Mouse (Mus musculus) kidney, postnatal 10 days (tissue): ENCODE data around the gene Nrp2.

ENCODE experiments used
- DNase-seq: peaks from one replicate; pipeline ENCODE4 v3.0.0; 2021; ENCODE audit warnings: mixed read lengths

Gene Nrp2

DNA sequence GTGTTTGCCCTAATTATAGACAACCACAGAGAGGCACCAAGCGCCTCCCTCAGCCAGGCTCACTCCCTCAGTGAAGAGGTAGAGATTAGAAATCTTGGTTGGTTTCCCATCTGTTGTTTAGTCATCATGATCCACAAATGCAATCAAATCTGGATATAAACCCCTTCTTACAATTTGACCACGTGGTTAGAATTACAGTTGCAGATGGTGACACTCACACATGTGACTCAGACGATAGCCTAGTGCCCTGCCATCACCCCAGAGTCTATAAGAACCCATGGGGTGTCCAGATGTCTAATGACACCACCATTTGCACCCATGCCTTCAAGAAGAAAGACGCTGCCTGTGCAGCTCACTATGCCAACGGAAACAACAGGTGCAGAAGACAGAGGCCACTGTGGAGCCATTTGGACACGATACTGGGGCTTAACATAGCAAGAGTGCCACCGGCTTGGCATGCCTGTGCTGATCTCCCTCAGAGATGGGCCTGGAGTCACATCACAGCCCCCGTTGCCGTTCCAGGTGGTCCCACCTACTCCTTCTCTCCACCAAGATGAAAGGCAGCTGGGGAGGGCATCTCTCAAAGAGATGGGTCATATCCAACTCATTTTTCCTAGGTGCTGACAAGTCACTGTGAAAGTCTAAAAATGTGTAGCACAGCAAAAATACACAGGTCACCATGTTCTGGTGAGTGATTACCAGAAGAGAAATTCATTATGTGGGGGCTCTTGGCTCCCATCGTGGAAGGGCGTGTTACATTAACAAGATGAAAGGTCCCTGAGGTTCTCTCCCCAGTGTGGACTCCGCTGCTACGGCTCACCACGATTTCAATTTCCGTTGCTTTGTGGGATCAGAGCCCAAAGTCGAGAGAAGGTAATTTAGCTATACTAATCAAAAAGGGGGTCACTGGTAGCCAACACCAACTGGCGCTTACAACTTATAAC is 123.0 kb downstream of the Nrp2 start:
- DNase-seq = no peak

DNA sequence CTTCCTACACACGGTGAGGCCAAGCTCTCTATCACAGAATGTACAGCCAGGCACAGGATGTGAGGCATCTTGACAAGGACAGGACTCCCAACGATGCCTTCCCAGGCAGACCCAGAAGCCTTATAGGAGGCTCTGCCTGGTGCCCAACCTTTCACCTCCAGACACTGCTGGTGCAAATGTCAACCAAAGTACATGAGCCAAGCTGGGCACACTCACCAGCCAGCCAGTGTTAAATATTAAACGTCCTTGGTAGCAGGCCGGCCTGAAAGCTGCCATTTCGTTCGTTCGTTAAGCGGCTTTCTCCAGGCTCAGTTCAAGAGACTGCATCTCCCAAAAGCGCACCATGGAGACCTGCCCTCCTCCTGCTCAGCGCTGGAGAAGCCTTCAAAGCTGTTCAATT is 124.2 kb downstream of the Nrp2 start:
- DNase-seq = peak; percentile 62

- DNase-seq = no peak
Observed at GRCm38 (mm10) chr1:62828156-62828555, 125.1 kb downstream of the Nrp2 start.

DNA sequence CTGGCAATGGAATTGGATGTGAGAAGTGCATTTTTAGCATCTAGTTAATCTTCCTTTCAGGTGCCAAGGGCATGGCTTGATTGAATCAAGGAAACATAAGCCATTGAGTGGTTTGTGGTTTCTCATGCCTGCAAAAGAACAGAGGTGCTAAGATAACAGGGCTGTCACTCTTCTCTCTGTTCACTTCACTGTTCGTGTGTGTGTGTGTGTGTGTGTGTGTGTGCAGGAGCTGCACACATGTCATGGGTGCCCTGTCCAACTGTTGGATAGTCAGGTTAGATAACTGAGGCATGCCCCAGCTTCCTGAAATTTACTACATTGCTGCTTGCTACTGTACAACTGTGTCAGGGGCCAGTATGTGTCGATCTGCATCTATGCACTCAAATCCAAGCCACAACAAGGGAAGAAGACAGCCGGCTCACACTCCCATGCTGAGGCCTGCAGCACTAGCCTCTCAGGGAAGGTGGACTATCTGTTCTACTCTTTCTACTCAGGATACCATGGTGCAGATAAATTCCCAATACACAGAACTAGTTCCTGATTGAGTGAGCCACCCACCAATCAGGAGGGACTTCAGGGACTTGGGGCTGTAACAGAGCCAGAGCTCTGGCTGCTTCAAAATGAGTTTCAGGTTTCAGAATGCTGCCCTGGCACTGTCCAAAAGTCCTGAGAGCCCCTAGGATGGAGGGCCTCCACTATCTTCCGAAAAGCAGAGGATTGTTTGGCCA is 126.8 kb downstream of the Nrp2 start:
- no peak for DNase-seq

- no peak for DNase-seq
Observed at GRCm38 (mm10) chr1:62830418-62830769, 127.3 kb downstream of the Nrp2 start.

GRCm38 (mm10) chr1:62831725-62832455 is 128.8 kb downstream of the Nrp2 start:
- DNase-seq = no peak

GRCm38 (mm10) chr1:62833356-62833755 is 130.3 kb downstream of the Nrp2 start:
- DNase-seq = no peak

DNA sequence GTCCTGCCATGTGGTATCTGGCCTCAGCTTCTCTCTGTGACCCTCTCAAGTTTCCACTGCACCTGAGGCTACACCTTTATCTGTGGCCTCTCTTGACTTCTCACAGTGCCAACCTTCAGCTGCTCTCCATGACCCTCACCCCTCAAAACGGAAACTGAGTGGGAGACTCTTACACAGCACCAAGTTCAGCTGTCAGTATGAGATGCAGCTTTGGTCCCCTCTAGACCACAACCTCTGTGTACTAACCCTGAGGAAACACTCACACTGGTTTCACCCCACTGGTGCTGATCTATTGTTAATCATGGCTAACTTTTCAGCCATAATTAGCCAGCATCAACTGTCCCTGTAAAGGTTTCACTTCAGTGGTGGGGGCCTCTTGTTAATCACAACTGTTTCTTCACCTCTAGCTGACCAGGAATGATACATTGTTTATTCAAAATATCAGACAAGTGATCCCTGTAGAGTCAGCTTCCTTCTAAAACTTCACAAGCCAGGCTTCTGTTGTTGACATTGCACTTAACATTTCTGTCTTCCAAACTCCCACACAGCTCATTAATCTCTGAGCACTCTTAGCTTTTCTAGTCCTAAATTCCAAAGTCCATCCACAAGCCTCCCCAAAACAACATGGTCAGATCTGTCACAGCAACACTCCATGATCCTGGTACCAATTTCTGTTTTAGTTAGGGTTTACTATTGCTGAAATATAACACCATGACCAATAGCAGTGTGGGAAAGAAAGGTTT is 131.5 kb downstream of the Nrp2 start:
- DNase-seq = no peak

- DNase-seq = no peak
Observed at GRCm38 (mm10) chr1:62838083-62838482, 135.0 kb downstream of the Nrp2 start.

GRCm38 (mm10) chr1:62838631-62839030 is 135.5 kb downstream of the Nrp2 start:
- DNase-seq = no peak

- no peak for DNase-seq
Observed at GRCm38 (mm10) chr1:62843215-62843614, 140.1 kb downstream of the Nrp2 start.

DNA sequence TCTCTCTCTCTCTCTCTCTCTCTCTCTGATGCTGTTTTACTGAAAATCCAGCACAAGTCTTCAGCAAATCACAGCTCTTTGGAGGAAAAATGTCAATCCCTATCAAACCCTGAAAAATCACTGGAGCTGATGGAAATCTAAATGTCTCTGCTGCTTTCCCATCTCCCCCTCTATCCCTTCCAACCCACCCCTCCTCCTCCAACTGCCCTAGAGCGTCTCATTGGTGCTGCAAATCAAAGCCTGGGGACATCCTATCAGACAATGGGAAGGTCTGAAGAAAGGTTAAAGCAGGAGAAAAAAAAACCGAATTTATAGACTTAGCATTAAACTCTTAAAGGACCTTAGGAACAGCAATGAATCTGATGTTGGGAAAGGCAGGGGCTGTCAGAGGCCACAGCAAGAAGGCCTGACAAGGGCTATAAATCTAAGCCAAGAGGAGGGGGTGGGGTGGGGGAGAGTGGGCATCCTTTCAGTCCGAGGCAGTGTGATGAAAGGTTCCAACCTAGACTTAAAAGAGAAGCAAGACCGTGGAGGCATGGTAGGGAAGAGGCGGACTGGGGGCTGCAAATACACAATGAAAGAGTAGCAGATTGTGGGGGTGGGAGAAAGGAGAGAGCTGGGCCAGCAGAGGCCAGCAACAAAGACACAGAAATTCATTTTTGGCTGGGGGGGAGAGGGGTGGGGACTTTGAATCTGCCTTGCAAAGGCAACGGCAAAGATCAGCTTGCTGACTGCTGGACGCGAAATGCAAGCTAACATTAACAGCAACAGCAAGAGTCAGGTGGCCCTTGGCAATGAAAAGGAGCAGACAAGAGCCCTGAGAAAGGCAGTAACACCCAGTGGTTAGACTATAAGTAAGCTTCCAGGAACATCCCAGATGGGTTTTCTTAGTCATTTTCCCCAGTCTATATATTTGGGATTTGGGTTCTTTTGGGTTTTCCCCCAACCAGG is 148.2 kb downstream of the Nrp2 start:
- no peak for DNase-seq

DNA sequence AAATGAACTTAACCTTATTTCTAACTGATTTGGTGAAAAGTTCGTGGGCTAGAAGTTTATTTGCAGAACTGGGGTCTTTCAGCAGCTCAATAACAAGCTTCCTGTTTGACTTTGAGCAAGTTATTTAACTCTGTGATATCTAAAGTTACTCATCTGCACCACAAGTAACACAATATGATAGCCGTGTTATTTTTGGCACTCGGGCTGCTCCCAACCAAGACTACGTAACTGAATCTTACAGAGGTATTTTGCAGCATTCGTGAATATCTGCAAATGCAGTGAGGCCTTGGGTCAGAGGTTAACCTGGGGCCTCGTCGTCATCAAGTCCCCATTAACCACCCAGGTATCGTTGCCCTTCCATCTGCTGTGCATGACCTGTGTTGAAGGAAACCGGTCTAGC is 150.3 kb downstream of the Nrp2 start:
- no peak for DNase-seq

- DNase-seq = no peak
Observed at GRCm38 (mm10) chr1:62853996-62854395, 150.9 kb downstream of the Nrp2 start.

DNA sequence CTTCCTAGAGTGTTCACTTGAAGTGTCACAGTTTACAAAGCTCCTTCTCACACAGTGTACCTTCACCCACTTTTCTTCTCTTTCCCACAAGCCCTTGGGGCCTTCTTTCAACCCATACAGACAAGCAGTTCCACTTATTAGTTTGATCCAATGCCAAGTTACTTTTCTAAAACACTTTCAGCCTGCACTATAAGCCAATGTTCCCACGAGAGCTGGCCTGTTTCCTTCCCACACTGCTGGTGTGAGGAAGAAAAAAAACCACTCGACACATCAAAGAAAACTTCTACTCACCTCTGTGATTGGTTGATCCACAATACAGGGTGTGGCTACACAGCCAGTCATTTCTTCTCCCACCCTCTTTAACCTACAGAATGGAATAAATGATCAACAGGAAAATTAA is 156.0 kb downstream of the Nrp2 start:
- no peak for DNase-seq

DNA sequence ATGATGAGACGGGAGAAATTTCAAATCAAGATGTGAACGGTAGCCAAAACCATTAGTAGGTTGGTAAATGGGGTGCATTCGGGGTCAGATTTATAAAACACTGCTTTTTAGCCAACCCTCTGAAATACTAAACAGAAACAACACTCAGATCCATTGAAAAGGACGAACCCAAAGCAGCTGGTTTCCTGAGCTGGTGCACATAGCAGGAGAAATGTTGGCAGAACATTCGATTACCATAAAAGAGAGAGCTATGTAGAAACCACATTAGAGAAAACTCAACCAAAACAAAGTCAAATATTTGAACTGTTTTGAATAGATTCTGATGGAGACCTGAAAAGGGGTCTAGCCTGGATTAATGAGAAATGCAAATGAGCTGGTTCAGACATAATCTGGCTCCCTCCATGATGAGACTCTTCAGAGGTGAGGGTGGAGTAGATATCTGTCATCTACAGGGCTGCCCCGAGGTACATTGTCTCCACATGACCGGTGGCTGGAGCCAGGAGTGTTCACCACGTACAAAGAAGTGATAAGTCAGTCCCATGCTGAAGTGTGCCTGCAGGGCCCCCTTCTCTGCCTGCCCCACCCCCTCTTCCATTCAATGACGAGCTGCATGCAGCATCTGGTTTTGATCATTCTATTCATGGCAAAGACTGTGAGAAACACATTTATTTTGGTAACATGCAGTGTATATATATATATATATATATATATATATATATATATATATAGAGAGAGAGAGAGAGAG is 156.6 kb downstream of the Nrp2 start:
- no peak for DNase-seq

DNA sequence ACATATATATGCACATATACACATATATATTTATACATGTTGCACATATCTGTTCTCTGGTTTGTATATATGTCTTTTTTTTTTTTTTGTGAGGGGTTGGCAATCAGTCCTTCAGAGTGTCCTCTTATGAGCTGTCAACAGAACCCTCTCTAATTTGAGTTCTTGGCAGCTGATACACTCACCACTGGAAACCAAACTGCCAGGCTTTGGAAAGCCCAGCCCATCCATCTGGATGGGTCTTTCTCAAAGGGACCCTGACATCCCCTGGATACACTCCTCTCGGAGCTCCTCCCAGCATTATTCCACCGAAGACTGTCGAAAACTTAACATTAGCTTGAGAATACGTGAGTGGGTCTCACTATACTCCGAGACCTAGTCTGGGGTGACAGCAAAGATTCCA is 157.2 kb downstream of the Nrp2 start:
- DNase-seq = no peak

DNA sequence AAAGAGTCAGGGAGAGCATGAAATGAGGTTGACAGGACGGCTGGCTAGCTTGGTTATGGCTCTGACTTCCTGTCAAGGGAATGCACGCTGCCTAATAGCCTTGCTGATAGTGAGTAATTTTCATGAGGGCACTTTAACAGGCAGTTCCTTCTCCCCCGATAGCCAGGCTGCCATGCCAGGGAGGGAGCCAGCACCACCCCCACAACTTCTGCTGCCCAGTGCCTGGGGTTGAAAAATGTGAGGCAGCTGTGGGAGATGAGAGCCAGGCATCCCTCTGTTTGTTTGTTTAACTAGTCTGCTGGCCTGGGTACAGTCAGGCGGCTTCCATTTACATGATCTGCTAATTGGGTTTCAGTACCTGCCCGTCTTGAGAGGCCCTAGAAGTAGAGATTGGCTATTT is 157.7 kb downstream of the Nrp2 start:
- peak; percentile 29 for DNase-seq
